Mouse (Mus musculus) ES-E14 (cell line): Measurements from ENCODE around the gene Grin2b.

Experiments
- MAFK ChIP-seq: IDR thresholded peaks from 2 replicates; pipeline ENCODE4 v1.6.1; 2014; ENCODE audit warnings: mild to moderate bottlenecking, low read depth, low read length, inconsistent platforms; ENCODE audit not compliant: insufficient read depth
- ZC3H11A ChIP-seq: IDR thresholded peaks from 2 replicates; pipeline ENCODE4 v1.6.1; 2012; ENCODE audit warnings: low read depth, mild to moderate bottlenecking, inconsistent platforms, low read length, borderline replicate concordance

- TF ChIP-seq MAFK = no peak
- TF ChIP-seq ZC3H11A = no peak
These were observed 344.3 kb downstream of the Grin2b start for GRCm38 (mm10) chr6:135828976-135829375.
